Mouse (Mus musculus): Measurements from ENCODE around the gene Pnmt.

Gene Pnmt

GRCm38 (mm10) chr11:98356625-98357394, 29.4 kb upstream of the Pnmt start:
- in situ Hi-C loops (cut with MboI; ENCODE audit: unreplicated experiment in 2 of 2), result no loop called here

GRCm38 (mm10) chr11:98357396-98358160, 28.7 kb upstream of the Pnmt start:
- in situ Hi-C loops (cut with MboI; ENCODE audit: unreplicated experiment in 2 of 2), result no loop called here

GRCm38 (mm10) chr11:98358161-98359083, 27.8 kb upstream of the Pnmt start, which contains the start of gene Stard3:
TSS of gene Stard3 (plus strand) at chr11:98358368.
- in situ Hi-C loops (cut with MboI; ENCODE audit: unreplicated experiment in 2 of 2), result no loop called here

DNA sequence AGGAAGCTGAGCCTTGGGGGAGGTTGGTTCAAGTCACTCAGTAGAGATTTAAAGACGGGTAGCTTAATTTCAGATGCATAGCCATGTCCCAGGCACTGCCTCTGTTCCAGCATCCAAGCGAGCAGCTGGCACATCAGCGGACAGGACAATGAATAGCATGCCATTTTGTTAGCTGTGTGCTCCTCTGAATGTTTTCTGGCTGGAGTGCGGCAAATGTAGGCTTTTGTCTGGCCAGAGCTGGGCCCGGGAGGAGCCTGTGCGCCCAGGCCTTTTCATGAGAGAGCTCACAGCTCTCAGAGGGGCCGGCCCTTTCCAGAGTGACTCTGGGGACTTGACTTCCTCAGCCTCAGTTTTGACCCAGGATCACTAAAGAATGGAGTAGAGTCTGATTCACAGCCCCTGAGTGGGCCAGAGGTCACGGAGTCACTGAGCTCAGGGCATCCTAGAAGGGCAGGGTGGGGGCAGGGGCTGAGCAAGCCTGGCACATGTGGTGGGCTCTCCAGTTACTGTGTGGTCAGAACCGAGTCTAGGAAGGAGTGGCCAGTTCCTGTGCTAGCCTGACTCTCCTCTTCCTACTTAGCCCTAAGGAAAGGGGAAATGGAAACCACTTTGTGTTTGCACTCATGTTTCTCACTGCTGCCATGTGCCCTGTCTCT, 25.3 kb upstream of the Pnmt start:
- in situ Hi-C loops (cut with MboI; ENCODE audit: unreplicated experiment in 2 of 2), result no loop called here

DNA sequence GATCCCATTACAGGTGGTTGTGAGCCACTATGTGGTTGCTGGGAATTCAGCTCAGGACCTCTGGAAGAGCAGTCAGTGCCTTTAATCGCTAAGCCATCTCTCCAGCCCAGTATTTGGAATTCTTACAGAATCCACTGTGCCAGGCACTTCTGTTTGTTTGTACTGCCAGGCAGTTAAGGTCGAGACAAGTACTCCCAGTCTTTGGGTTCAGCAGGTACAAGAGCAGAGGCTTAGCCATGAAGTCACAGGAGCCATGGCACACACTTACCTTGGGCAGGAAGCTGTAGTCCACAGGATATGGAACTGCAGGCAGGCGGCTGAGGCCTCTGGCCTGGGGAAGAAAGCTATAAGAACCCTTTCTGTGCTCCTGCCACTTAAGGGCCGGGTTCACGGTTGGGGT, 22.4 kb upstream of the Pnmt start:
- in situ Hi-C loops (cut with MboI; ENCODE audit: unreplicated experiment in 2 of 2), result no loop called here

- in situ Hi-C loops (cut with MboI; ENCODE audit: unreplicated experiment in 2 of 2), result no loop called here
Measured at GRCm38 (mm10) chr11:98364410-98364809, 21.8 kb upstream of the Pnmt start.

DNA sequence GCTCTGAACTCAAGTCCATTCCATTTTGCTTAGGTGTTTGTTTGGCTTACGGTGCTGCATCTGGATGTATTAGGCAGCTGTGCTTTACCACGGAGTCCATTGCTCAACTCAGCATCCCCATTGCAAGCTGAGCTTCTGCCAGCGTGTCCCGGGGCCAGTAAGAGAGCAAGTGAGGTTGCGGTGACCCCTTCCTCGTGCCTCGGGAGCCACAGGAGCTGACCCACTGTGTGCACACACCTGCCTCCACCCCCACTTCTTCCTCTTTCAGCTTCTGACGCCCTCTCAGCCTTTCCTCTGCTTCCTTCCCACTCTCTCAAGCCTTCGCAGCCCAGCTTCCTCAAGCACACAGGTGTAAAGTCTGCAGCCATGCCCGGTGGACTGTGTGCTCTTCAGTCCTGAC, 20.0 kb upstream of the Pnmt start:
- in situ Hi-C loops (cut with MboI; ENCODE audit: unreplicated experiment in 2 of 2), result no loop called here

DNA sequence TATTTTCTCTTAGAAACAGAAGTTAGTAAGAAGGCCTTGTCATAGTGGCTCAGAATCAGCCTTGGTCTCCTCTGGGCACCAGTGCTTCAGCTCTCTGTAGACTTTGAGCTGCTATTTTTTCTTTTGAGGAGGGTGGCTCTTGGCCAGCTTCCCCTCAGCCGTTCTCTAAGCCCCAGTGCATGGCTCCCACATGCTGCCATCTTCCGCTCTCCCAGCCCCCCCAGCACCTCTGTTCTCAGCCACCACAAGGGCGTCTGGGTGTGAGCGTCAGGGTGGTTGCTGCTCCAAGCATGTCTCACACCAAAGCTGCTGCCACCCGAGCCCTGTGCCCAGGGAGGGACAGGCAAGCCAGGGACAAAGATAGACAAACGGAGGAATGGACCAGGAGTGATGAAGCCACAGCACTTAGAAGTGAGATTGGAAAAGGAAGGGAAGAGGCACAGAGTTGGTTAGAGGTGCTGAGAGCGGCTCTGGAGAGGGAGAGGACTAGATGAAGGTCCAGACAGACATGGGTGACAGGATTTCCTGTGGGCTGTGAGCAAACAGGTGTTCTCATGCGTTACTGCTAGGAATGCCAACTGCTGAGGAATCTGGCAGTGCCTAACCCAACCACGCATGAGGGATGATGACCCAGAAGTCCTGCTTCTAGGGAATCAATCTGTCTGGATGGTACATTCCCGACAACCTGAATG, 18.9 kb upstream of the Pnmt start:
- in situ Hi-C loops (cut with MboI; ENCODE audit: unreplicated experiment in 2 of 2), result no loop called here

DNA sequence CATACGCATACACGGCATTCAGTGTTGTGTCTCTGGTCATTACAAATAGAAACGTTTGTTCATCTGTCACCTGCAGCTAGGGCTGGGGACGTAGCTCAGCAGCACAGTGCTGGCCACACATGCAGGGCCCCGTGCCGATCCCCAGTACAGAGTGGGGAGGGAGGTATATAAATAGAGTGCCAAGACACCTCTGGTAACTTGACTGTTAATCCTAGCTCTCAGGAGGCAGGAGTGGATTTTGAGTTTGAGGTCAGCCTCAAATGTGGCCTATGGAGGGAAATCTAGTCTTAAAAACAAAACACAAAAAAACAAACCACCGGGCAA, 18.4 kb upstream of the Pnmt start:
- in situ Hi-C loops (cut with MboI; ENCODE audit: unreplicated experiment in 2 of 2), result no loop called here

- in situ Hi-C loops (cut with MboI; ENCODE audit: unreplicated experiment in 2 of 2), result no loop called here
Measured at GRCm38 (mm10) chr11:98369337-98369736, 16.9 kb upstream of the Pnmt start.

GRCm38 (mm10) chr11:98370588-98370987, 15.7 kb upstream of the Pnmt start:
- in situ Hi-C loops (cut with MboI; ENCODE audit: unreplicated experiment in 2 of 2), result no loop called here

DNA sequence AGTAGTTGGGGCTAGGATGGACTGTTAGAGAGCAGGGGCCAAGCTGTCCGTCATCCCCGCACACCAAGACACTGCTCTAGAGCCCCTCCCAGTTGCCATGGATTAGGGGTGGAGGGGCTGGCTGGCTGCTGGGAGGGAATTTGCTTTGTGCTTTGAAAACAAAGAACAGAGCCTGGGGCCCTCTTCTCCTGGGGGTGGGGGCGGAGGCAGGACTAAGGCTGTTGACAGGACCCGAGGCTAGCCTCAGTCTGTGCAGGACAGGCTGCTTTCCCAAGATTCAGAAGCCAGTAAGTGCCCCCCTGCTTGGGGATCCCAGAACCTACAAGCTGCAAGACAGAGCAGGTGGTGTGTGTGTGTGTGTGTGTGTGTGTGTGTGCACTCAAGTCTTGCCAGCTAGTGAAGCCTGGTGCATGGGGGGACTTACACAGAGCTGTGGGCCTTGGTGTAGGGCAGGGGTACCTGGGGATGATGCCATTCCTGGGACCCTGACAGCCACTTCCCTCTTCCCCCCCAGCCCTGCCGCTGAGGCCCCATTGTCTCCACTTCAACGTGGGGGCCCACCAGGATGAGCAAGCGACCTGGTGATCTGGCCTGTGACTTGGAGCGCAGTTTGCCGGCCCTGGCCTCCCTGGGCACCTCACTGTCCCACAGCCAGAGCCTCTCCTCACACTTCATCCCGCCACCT, 14.6 kb upstream of the Pnmt start:
- in situ Hi-C loops (cut with MboI; ENCODE audit: unreplicated experiment in 2 of 2), result no loop called here

DNA sequence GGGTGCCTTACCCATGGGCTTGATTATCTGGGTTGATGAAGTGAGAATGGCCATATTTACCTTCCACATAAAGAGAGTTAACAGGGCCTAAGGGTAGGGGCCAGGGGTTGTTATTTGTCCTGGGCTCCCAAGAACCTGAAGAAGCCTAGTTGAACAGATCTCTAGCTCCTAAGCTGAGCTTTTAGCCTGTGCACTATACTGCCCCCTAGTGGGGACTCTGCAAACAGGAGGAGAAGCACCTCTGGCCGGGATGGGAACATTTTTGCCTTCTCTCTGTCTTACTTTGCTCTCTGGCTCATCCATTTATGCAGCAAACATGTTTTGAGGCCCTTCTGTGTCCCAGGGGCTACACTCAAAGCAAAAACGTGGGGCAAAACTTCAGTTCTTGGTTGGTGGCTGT, 13.8 kb upstream of the Pnmt start:
- in situ Hi-C loops (cut with MboI; ENCODE audit: unreplicated experiment in 2 of 2), result no loop called here

DNA sequence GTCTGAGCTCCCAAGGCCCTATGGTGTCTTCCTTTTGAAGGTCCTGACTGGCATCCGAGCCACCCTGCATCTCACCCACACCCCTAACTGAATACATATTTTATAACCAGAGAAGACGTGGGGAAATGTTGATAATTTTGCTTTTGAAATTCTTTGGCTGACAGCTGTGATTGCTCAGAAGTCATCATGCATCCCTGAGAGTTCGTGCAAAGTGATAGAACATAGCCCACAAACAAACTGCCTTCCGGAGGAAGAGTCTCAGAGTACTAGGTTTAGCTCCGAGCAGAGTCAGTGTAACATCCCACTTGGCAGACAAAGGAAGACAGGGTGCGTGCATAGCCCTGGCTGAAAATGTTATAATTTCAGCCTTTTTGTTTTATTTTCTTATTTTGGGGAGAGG, 13.0 kb upstream of the Pnmt start:
- in situ Hi-C loops (cut with MboI; ENCODE audit: unreplicated experiment in 2 of 2), result no loop called here

DNA sequence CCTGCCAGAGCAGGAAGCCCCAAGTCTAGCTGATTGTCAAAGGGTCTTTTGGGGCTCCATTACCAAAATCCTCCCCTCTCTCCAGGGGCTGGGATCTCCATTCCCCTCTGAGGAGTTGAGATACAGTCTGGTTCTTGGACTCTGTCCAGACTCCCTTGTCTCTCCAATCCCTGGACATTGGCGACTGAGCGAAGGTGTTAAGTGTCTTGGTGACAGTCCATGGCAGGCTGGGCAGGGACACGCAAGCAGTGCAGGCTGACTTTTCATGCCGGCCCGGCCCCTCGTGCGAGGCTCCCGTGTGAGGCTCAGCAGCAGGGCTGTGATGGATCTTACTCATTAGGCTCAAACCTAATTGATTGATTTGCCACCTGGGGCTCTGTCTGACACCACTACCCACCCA, 12.0 kb upstream of the Pnmt start:
- in situ Hi-C loops (cut with MboI; ENCODE audit: unreplicated experiment in 2 of 2), result no loop called here

DNA sequence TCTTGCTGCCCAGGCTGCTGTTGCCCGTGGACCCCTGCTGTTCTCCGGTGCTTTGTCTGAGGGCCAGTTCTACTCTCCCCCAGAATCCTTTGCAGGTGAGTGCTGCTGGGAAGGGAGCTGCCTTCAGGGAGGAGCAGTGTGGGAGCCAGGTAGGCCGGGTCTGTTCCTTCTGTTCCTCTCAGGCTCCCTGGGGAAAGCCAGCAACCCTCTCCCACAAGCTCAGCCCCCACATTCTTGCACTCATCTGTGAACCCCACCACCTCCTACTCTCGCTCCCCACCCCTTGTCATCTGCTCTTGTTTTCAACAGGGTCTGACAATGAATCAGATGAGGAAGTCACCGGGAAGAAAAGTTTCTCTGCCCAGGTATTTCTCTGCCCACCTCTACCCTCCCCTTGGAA, 9.5 kb upstream of the Pnmt start:
- in situ Hi-C loops (cut with MboI; ENCODE audit: unreplicated experiment in 2 of 2), result no loop called here

- in situ Hi-C loops (cut with MboI; ENCODE audit: unreplicated experiment in 2 of 2), result no loop called here
Measured at GRCm38 (mm10) chr11:98377787-98378186, 8.5 kb upstream of the Pnmt start.

- in situ Hi-C loops (cut with MboI; ENCODE audit: unreplicated experiment in 2 of 2), result no loop called here
Measured at GRCm38 (mm10) chr11:98379379-98379778, 6.9 kb upstream of the Pnmt start.

GRCm38 (mm10) chr11:98380106-98380505, 6.1 kb upstream of the Pnmt start:
- in situ Hi-C loops (cut with MboI; ENCODE audit: unreplicated experiment in 2 of 2), result no loop called here

DNA sequence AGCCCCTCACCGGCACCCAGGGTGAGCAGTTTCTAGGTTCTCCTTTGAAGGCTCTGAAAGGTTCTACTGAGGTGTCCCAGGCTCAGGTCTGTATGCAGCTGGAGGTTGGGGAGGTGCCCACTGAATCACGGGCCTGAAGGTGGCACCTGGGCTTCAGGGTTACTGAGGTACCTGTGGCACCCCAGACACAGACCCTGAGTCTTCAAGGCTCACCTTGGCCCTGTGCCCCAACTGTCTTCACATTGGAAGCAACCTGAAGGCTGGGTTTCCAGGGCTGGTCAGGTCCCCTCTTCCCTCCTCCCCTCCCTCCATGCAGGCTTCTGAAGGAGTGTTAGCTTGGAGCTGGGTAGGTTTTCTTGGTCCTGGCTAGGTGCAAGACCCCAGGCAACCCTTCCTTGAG, 4.6 kb upstream of the Pnmt start:
- in situ Hi-C loops (cut with MboI; ENCODE audit: unreplicated experiment in 2 of 2), result no loop called here

Data from v-Abl transformed pro-B cells (cell line).